Mouse (Mus musculus): ENCODE results near the gene Fam192a.

Gene Fam192a

GRCm38 (mm10) chr8:94571896-94572295 lies 29.9 kb downstream of the Fam192a start:
- DNase-seq (ENCODE audit: low read depth, low spot score), result peak; percentile 44

DNA sequence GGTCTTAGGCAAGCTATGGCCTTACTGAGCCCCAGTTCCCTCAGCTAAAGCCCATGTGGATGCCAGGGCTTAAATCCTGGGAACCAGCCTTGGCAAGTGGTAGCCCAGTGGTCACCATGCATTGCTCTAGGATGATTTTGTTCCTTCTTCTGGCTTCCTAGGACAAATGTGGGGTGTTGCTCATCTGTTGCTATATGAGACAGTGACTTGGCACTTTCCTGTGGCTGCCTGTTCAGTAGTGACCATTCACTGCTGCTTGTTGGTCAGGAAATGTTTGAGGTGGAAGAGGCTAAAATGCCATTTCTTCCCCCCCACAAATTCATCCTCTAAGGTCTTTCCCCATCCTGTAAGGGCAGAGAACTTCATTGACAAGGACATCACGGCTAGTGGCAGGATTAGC lies 32.4 kb downstream of the Fam192a start:
- DNase-seq (ENCODE audit: low read depth, low spot score), result no peak

DNA sequence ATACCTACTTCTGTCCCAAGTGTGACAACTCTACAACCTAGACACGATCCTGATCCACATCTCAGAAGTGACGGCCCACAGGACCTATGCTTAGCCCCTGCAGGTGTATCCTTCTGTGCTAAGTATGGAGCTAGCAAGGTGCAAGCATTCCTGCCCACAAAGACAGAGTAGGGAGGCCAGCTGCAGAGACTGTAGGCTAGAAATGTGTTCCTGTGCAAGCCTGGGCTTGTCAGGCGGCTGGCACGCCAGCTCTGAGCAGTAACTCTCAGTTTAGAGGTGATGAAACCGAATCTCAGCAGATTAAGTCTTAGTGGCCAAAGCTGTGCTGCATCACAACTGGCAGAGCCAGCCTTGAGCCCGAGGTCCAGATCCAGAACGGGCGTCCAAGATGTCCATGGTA lies 33.7 kb downstream of the Fam192a start:
- no peak for DNase-seq (ENCODE audit: low read depth, low spot score)

GRCm38 (mm10) chr8:94567159-94567849 lies 34.5 kb downstream of the Fam192a start:
- no peak for DNase-seq (ENCODE audit: low read depth, low spot score)

GRCm38 (mm10) chr8:94566446-94567158 lies 35.2 kb downstream of the Fam192a start:
- no peak for DNase-seq (ENCODE audit: low read depth, low spot score)

- no peak for DNase-seq (ENCODE audit: low read depth, low spot score)
These were observed 35.8 kb downstream of the Fam192a start for GRCm38 (mm10) chr8:94566033-94566432.

DNA sequence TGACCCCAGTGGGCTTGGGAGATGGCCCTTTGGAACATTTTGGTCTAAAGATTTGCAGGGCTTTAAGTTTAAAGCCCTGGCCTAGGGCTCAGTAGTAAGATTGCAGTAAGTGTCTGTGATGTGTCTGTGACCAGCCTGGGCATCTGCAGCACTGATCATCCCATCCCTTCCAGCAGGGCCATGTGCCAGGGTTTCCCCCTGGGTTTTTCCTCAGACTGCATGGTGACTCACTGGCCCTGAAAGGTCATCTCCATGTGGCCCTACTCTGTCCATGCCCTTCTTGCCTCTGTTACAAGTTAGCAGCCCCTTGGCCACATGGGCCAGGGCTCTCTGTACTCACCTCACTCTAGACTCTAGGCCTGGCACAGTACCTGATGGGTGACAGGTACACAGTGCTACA lies 37.4 kb downstream of the Fam192a start:
- DNase-seq (ENCODE audit: low read depth, low spot score), result no peak

DNA sequence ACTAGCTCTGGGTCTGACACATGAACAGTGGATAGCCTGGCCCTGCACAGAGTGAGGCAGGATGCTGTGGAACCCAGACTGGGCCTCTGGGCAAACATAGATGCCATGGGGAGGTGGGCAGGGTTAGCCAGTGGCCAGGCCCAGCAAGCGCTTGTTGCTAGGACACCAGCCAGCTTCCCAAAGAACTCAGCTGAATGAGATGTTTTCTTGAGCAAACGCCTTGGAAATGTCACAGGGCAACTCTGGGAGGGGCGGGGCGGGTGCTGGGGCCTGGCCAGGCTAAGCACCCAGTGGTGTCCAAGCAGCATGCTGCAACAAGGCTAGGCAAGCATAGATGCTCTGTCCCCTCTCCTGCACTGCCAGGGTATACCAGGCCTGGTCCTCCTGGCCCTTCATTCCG lies 40.5 kb downstream of the Fam192a start:
- DNase-seq (ENCODE audit: low read depth, low spot score), result no peak

DNA sequence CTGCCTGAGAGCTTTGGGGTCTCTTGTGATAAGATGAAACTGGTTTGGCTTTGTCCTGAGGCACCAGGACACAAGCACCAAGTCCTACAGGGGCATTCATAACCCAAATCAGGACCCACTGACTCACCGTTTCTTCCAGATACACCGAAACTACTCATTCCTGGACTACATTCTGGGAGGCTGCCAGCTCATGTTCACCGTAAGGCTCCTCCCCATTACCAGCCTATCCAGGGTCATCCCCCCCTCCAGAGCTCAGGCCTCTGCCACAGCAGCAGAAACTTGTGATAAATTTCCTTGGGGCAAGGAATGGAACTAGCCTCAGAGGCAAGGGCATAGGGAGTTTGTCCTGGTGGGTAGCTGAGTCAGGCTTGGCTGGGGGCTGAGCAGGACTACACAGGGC lies 44.5 kb downstream of the Fam192a start:
- no peak for DNase-seq (ENCODE audit: low read depth, low spot score)

DNA sequence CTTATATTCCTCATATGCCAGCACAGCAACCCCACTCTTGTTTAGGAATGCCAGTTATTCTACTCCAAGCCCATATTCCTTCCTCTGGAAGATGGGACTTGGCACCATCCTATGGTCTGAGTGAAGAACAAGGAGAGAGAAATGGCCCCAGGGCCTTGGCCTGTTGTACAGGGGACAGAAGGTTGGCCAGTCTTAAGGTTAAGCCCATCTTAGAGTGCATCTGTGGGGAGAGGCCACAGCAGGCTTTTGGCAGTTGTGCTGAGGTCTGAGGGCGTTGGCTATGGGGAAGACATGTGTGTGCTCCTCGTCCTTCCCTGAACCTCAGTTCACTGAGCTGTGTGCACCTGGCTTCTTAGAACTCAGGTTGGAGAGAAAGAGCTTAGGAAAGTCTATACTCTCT lies 49.1 kb downstream of the Fam192a start:
- no peak for DNase-seq (ENCODE audit: low read depth, low spot score)

- DNase-seq (ENCODE audit: low read depth, low spot score), result no peak
These were observed 50.0 kb downstream of the Fam192a start for GRCm38 (mm10) chr8:94551471-94552422.

GRCm38 (mm10) chr8:94549998-94550397 lies 51.8 kb downstream of the Fam192a start:
- DNase-seq (ENCODE audit: low read depth, low spot score), result peak; percentile 74

- DNase-seq (ENCODE audit: low read depth, low spot score), result no peak
These were observed 52.3 kb downstream of the Fam192a start for GRCm38 (mm10) chr8:94549482-94549881.

DNA sequence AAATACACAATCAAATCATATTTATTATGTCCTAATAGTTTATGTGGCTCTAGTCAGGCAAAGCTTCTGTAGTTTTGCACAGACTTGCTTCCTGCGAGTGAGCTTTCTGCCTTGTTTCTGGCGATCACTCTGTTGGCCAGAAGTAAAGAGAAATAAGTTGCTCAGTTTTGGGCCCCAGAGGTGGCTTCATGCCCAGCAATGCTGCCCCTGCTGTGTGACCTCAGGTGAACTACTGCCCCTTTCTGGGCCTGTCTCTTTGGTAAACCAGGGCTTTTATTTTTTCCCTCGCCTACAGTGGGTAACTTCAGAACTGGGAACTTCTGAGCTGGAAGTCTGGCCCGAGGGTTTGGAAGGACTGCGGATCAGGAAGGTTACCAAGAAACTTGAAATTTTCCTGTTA lies 52.8 kb downstream of the Fam192a start:
- DNase-seq (ENCODE audit: low read depth, low spot score), result no peak

DNA sequence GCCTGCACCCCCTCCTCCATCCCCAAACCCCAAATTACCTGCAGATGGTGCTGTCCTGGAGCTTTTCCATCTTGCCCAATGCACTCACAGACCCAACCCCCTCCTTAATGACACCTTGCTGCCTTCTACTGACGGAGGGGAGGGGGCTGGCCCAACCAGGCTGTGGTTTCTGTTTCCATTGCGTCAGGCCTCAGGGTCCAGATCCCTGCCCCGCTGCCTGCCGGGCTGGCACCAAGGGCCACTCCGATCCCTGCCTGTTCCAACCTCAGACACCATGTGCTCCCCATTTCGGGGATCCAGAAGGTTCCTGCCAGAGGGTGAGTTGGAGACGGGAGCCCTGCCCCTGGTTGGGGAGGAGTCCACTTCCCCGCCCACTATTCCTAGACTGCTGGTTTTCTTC lies 57.8 kb downstream of the Fam192a start:
- DNase-seq (ENCODE audit: low read depth, low spot score), result no peak

GRCm38 (mm10) chr8:94540889-94541795 lies 60.7 kb downstream of the Fam192a start:
- DNase-seq (ENCODE audit: low read depth, low spot score), result no peak

DNA sequence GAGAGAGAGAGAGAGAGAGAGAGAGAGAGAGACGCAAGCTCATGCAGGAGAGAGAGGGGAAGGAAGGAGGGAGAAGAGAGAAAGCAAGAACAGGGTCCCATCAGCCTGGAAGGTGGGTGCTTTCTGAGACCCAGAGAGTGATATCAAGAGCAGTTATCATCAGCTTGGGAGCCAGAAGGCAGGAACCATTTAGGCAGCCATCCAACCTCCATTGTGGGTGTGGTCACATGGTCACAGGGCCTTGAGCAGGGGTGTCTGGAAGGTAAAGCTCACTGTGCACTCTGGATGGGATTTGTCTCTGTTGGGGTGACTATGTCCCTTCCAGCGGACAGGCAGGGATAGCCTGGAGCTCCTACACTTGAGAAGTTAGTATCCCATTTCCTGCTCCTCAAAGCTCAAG lies 61.8 kb downstream of the Fam192a start:
- DNase-seq (ENCODE audit: low read depth, low spot score), result no peak

DNA sequence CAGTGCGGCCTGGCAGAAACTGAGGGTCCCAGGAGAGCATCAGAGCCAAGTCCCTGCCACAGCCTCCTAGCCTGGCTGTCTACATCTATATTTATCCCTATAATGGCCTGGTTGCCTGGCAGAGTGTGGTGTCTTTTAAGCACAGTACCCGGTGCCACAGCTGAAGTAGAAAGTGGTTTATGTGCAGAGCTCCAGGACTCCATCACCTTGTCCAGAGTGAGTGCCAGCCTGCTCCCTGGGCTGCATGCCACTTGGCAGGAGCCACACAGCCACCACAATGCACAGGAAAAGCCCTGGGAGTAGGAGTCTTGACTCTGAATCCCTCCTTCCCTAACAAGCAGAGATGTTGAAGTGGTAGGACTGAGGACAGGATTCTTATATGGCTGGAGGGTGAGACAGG lies 64.3 kb downstream of the Fam192a start:
- DNase-seq (ENCODE audit: low read depth, low spot score), result no peak

GRCm38 (mm10) chr8:94535631-94536030 lies 66.2 kb downstream of the Fam192a start:
- DNase-seq (ENCODE audit: low read depth, low spot score), result no peak

GRCm38 (mm10) chr8:94534612-94535011 lies 67.2 kb downstream of the Fam192a start:
- no peak for DNase-seq (ENCODE audit: low read depth, low spot score)
